Mouse (Mus musculus) megakaryocyte, embryonic 14.5 days (primary cell): Measurements from ENCODE around the gene Fyttd1.

ENCODE experiments used
- FLI1 ChIP-seq: IDR thresholded peaks from 2 replicates; pipeline ENCODE4 v1.6.1; 2012; ENCODE audit warnings: low read length, inconsistent platforms, mixed read lengths
- GATA1 ChIP-seq: IDR thresholded peaks from 3 replicates; pipeline ENCODE4 v1.6.1; 2012; ENCODE audit warnings: mixed read lengths, low read length, inconsistent platforms, borderline replicate concordance

DNA sequence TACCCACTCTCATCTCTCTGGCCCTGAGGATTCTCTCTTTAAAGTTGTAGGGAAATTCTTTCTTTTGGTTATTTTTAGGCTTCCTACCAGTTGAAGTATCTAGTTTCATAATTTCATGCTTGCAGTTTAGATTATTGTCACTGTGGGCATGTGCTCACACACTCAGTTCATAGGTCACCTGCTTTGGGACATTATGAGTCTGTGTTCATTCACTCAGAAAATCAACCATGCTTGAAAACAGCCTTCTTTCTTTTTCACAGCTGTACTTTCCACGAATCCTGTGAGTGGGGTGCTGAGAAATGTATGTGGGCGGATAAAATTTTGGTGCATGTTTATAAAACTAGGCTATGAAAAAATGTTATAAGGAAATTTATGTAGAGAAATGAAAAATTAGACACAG, 57.2 kb downstream of the Fyttd1 start:
- TF ChIP-seq GATA1 (no peak), FLI1 (no peak)
